Mouse (Mus musculus) embryo, embryonic 10 days (tissue): ENCODE measurements at regions not wholly inside any gene's neighbourhood (a gene's known extent, or its start where the extent isn't known, plus 50 kb on each side); places are given as distances from the start of the nearest gene placed in this dataset.

Experiments
- DNase-seq: peaks from one replicate; pipeline ENCODE4 v3.0.0-alpha.2; 2015; ENCODE audit warnings: low spot score

DNA sequence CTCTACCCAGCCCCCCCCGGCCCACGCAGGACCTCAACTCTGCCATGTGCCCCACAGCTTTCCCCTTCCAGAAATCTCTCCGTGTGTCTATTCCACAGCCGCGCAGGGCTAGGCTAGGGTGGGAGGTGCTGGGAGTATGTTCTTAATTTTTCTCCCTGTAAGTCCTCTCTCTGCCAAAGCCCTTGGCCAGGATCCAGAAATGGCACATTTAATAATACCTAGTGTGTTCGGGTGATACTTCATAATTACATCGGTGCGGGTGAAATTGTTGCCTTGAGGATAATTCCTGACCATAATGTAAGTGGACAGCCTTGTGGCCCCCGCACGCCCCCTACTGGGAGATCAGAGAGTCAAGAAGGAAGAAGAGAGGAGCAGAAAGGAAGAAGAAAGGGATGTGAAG is 1093.5 kb downstream of the Mrps31 start:
- peak; percentile 65 for DNase-seq

DNA sequence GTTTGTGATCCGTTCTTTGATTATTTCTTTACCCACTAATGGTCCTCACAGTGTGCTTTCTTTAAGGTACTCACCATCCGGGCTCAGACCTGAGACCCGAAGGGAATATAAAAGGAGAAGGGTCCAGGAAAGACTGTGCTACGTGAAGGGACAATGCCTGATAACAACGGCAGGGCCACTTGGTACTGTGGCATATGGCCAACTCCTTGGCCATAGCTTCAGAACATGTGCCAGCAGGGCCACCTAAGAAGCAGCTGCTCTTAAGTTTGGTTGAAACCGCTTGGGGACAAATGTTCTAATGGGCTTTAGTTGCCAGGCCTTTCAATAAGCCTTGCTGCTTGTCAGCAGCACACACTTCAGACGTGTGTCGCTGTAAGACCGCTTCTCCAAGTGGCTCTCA is 1094.1 kb downstream of the Mrps31 start:
- DNase-seq: no peak

DNA sequence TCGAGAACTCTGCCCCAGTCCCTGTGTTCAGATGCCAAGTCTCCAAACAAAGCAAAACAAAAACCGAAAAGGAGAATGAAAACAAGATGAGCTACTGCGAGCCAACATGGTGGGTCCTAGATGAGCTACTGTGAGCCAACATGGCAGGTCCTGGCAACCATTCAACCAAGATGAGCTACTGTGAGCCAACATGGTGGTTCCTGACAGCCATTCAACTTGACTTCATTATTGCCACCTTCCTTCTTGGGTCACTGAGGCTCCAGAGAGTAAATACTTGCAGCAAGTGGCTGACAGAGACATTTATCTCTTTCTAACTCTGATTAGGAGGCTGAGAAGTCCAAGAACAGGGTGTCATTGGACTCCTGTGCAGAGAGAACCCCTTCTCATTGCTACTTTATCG is 1094.8 kb downstream of the Mrps31 start:
- no peak for DNase-seq

DNA sequence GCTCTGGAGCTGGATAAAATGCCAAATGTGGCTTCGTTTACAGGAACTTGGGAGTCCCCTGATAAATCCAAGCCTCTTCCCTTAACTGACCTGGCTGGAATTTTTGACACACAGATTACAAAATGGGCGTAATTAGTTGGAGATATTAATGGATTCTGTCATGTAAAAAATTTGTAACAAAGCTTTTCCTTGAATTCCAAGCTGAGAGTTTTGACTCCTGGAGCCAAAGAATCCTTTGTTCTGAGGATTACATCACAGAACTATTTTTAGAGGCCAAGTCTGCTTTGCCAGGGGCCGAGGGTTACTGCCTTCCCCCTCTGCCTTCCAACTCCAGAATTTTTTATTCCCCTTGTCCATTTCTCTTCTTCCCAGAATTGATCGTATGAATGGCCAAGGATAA is 1096.5 kb downstream of the Mrps31 start:
- no peak for DNase-seq

DNA sequence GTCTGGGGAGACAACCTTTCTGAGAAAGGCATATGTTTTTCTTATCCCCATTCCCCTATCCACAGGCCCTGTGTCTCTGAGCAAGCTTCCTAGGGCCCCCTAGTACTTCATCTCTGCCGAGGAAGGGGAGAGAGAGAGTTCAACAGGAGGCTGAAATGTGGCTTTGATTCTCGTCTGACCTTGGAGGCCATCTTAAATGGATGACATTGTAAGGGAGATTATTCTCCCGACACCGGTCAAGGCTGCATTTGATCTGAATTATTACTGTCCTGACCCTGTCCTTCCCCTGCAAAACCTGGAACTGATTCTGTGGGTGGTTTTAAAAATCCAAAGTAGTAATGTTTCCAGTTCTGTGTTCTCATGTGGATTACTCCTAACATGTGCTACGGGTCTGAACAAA is 1098.9 kb downstream of the Mrps31 start:
- DNase-seq: peak; percentile 63

DNA sequence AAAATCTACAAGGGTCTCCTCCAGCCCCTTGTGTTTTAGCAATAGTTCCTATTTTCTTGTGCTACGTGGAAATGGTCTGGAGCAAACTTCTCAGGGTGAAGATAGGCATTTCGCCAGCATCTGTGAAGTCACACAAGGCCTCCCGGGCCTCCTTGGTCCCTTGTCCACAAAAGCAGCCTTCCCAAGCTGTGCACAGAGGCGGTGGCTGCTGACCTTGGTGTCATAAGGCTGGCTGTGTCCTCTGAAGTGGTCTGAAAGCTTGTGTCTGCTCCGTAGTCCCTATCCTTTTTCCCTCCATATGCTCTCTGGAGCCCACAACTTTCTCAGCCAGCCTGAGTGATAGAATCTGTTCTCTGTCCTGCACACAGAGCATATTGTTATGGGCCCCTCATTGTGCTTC is 1099.4 kb downstream of the Mrps31 start:
- DNase-seq: no peak

DNA sequence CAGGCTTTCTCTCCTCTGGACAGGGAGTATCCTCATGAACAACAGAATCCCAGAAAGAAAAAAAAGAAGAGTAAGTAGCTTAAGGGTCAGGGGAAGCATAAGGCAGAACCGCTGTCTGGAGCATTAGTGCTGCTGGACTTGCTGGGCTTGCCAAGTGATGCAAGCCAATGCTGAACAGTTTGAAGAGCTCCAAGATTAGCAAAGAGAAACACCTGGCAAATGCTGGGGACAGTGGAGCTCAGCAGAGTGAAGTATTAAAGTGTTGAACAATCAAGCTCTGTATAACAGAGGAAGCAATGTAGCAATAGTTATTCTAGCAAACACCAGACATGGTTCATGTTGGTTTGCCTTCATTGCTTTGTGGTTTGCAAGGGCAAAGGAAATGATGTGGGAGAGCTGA is 1100.1 kb downstream of the Mrps31 start:
- DNase-seq: no peak

DNA sequence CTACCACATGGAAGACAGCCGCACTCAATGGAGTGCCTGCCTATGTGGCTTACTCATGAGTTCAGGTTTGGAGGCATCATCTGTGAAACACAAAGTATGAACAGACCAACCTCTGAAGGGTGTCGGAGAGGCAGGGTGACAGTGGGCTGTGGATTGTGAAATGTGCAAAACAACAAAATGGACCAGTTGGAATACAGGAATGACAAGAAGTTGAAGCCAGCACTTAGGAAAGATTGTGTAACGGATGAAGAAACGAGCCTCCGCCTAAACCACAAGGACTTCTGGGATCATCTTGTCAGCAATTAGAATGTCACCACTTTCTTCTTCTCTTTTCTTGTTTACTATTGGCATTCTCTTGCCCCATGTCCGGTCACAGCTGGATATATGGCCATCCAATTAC is 1100.6 kb downstream of the Mrps31 start:
- no peak for DNase-seq

DNA sequence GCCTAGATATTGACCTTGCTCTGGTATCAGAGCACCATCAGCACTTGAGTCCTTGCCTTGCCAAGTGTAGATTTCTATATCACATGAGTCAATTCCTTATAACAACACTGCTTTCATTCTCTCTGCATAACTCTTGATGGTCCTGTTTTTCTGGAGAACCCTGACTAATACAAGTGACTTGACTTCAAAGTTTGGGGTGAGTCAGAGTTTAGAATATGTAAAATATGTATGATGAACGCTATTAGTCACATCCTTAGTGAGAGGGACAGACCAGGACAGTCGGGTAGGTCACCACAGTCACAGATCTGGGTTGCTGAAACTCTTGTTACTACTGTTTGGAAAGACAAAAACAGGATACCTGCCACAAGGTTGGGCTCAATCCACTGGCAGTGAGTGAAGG is 1105.3 kb downstream of the Mrps31 start:
- no peak for DNase-seq

DNA sequence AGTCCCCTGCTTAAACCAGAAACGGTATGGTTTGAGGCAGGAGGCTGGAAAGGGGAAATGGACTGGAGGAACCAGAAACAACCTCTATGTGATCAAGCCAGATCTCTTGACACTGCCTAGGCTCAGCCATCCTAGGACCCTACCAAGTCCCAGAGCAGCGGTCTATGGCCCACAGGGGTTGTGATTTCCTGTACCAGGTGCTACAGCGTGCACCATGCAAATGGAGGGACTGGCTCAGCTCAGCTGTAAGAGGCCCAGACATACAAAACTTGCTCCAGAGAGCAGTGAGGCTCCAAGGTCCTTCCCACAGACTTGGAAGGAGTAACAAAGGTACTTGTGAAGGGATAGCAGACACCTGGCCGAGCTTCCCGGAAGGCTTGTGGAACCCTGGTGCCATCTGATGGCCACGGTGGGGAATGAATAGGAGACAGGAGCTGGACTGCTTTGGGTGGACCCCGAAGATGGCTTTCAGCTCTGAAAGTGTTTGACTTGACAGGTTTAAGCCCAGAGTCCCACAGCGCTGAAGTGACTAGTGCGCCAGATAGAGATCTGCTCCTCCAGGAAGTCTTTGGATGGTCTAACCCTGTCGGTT is 1120.5 kb downstream of the Mrps31 start:
- peak; percentile 75 for DNase-seq

DNA sequence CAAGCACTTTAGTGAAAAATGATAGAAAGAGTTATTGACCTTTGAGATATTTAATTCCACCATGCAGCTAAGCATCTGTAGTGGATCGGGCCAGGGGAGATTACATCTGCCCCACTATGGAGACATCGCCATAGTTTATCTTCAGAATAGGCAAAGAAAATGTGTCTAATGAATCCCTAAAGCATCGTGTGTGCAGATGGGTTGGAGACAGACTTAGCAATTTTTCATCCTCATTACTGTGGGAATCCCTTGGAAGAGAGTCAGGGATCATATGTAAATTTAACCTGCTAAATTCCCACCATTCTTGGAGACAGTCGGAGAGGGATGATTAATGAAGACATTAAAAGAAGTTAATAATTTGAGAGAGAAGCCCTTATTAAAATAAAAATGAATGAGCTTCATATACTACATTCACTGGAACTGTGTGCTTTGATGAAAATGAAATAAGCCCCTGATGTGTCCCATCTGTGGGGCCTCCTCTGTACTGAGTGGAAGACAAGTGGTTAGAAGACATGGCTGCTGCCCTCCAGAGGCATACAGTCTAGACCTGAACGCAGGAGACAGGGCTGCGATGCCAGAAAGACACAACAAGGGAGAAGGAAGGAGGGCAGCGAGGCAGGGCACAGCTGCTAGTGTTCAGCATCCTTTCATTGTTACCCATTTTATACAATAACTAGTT is 1126.7 kb downstream of the Mrps31 start:
- DNase-seq: no peak

DNA sequence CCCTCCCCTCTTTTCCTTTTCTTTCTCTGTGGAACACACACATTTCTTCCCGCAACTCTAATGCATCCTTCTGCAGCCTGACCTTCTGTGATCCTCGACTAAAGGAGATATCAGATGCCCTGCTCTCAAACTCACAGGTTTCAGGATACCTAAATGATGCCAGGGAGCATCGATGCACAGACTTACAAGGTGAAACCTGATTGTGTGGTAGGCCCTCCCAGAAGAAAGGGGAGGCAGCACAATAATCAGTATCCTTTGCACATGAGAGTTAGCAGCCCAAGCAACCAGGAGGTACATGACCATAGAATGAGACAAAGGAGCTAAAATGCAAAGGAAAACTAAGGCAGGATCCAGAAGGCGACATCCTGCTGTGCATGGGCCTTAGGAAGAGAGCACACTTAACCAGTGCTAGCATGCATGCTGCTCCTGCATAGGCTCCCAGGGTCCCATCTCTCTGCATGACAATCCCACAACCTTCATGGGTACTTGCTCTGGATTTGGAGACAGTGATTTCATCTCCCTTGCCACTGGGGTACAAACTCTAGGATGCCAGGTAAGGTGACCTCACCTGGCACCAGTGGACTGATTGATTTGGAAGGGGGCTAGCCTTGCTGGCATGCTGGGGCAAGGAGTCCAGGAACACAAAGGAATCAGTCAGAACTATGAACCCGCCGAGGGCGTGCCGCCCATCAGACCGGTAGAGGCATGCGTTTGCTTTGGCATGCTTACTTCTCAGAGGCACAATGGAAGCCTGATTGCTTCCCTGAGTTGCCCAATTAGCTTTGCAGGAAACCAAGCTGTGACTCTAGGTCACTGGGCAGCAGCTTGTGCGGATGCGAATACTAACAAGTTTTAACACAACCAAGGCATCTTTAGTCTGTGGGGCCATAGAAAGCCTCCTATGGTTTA is 1142.7 kb downstream of the Mrps31 start:
- no peak for DNase-seq

DNA sequence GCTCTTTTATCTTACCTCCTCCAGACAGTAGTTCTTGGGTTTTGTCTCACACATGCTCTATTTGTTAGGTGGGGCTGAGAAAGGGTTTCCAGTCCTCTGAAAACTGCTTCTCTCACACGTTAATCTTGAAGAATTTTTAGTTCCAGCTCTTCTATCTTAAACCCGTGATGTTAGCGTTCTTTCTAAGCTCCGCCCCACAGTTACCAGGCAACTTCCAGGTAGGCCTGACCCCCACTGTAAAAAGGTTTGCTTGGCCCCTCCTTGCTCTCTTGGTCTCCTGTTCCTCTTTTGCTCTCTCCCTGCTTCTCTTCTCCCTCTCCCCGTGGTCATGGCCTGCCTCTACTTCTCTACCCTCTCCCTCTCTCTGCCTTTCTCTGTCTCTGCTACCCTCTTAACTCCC is 1149.7 kb downstream of the Mrps31 start:
- DNase-seq: no peak

DNA sequence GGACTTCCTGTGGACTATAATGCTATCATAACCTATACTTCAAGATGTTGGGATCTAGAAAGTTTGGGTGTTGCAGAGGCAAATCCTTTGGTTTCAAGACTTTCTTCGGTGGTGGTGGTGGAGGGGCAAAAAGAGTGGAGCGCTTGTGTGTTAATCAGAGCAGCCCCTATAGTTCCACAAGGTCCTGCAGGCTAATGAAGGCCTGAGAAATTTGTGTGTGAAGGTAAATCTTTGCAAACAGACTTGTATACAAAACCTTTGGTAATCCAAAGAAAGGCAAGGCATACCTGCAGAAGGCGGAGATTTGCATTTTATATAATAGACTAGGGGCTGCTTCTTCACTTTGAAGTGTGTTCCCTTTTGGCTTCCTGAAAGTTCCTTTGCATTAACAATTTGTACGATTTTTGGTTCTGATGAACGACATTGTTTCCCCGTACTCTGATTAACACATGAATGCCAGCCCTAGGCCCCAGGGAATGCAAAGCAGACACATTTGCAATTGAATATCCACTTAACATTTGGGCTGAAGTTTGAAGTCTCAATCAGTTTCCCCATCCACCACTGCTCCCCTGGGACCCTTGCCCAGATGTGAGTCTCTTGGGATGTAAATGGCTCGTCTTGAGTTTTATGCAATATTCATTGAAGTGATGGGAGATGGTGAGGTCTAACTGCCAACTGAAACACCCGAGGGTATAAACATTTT is 1150.7 kb downstream of the Mrps31 start:
- DNase-seq: no peak

DNA sequence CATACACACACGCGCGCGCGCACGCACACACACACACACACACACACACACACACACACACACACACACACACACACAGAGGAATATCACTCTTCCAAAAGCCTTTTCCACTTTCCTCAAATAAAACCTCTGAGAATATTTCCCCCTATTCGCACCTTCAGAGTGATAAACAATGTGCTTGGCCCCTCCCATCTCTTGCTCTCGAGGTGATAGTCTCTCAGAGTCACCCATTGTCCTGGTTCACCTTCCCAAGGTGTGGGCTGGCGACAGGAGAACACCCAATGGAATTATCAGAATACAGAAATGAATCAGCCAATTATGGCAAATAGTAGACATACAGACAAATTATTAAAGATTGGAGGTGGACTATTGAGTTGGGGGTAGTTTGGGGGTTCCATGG is 1151.3 kb downstream of the Mrps31 start:
- no peak for DNase-seq

DNA sequence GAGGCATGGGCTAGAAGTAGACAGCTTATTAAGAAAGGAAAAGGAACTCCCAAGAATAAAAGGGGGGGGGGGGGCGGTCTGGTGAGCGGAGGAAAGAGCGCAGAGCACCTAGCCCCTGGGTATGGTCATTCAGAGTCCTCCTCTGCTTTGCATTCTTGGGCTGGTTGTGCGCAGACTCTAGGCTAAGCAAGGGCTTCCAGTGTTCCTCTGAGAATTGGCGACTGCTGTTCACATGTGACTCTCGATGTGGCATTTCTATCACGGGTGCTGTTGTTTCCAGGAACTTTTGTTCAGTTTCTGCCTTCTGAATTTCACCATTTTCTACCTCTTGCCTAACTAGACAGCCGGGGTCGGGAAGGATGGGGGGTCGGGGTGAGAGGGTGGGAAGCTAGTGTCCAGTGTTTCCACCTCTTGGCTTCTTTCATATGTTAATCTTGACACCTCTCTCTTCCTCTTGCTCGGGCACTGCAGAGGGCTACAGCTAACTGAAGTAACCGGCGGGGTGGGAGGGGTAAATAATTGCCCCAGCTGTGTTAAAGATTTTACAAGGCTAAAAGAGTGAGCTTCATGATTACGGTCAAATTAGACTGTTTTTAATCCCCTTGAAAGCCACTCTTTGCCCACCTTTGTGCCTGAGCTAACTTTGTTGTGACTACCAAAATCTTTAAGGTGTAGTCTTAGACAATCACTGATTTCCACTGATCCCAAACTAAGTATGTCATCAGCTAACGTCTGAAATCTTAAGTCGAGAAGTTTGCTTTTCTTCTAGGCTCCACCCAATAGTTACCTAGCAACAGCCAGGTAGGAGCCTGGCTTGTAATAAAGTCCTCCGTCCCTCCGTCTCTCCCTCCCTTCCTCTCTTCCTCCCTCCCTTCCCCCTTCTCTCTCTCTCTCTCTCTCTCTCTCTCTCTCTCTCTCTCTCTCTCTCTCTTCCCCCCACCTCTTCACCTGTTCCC is 1152.2 kb downstream of the Mrps31 start:
- peak; percentile 47 for DNase-seq

DNA sequence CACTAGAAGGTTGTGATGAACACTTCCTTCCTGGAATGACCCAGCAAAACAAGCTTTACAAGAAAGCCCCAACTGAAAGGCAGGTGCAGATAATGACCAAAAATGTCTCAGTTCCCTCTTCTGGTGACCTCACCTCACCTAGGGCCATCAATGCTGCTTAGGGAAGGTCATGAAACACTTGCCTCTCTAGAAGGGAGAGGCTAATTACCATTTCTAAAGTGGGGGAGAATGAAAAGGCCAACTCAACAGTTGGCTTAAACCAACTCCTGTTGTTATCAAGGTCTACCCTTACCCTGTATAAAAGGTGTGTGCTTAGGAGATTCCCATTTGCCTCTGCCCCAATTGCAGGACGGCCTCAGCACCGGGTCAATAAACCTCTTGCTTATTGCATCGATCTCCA is 1156.7 kb downstream of the Mrps31 start:
- DNase-seq: no peak

DNA sequence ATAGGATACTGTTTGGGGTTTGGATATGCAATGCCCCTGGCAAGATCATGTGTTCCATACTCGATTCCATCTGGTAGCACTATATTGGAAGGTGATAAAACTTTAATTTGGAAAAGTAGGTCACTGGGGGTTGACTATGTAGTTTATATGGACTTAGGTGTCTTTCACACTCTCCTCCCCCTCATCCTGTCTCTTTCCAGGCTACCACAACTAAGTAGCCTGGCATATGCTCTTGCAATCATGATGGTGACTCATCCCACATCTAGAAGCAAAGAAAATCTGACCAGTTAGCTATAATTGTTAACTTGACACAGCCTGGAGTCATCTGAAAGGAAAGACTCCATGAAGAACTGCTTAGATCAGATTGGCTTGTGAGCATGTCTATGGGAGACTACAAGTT is 1154.3 kb downstream of the Adam3 start:
- no peak for DNase-seq

DNA sequence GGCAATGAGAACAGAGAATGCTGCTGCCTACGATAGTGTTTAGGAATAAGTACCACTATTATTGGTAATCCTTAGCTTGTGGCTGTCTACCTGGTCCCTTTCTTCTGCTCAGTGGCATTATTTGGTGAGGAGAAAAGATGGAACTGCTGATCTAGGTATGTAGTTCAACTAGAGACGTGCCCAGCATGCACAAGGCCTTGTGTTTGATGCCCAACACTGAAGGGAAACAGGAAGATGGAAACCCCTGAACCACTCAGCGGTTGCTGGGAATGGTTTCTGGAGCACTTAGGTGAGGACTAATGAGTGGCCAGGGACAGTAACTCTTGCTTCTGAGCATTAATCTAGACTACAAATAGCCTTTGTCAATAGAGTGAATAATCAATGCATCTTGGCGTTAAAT is 1145.5 kb downstream of the Adam3 start:
- DNase-seq: no peak

DNA sequence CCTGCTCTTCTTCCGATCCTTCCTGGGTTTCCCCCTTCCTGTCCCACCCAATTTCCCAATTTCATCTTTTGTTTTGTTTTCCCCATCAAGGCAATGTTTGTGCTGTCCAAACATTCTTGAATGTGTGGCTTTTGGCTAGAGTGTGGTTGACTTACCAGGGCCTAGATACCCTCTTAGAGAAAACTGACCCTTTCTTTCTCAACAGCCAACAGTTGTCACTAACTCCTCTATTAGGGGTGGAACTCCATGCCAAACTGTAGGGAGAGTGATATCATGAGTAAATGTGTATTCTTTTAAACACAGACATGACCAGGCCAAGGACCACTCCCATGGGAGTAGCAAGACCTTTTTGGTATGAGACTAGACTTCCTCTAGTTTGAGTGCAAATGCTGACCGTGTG is 1145.0 kb downstream of the Adam3 start:
- no peak for DNase-seq
